Mouse (Mus musculus) embryonic fibroblast, embryonic 13.5 days (primary cell): Measurements from ENCODE around the gene Lrp8.

ENCODE experiments used
- CTCF ChIP-seq: IDR thresholded peaks from 2 replicates; pipeline ENCODE4 v1.5.1; 2011; ENCODE audit warnings: mild to moderate bottlenecking, control low read depth, low read length, moderate library complexity, borderline replicate concordance; ENCODE audit not compliant: insufficient read depth
- POLR2A ChIP-seq: IDR thresholded peaks from 2 replicates; pipeline ENCODE4 v1.6.1; 2011; ENCODE audit warnings: low read depth, mild to moderate bottlenecking, control low read depth, low read length, moderate library complexity

- no peak for TF ChIP-seq POLR2A
- no peak for TF ChIP-seq CTCF
Measured at GRCm38 (mm10) chr4:107921952-107922351, 119.9 kb downstream of the Lrp8 start.
